Mouse (Mus musculus) hematopoietic stem cell, adult 5-6 weeks (primary cell): ENCODE data around the gene Rnf186. TPM values are rescaled to one million over a fixed set of nuclear protein-coding genes. Genes with fewer than 3 reads are reported as not detected.

Experiments used
- ATAC-seq, 2 experiments: fragments of 125-278 bp in 1 of 2; replicated peaks in 1 of 2; 2 replicates each; pipeline ENCODE4 v1.8.0; 2016 to 2017; ENCODE audit warnings: inconsistent platforms in 2 of 2, mild to moderate bottlenecking in 2 of 2, moderate number of reproducible peaks in 2 of 2, low read depth in 1 of 2, moderate TSS enrichment in 1 of 2; ENCODE audit not compliant: low FRiP score in 2 of 2, poor library complexity in 2 of 2, severe bottlenecking in 2 of 2, insufficient read depth in 1 of 2, low TSS enrichment in 1 of 2
- total RNA-seq: library from RNA; stranded (forward); fragments of 172-1452, 232-1000 nt; gene quantifications from 2 replicates; pipeline ENCODE4 v1.2.3, GENCODE M21; 2017

The Rnf186 gene
- total RNA-seq, result not detected in 2 replicates

DNA sequence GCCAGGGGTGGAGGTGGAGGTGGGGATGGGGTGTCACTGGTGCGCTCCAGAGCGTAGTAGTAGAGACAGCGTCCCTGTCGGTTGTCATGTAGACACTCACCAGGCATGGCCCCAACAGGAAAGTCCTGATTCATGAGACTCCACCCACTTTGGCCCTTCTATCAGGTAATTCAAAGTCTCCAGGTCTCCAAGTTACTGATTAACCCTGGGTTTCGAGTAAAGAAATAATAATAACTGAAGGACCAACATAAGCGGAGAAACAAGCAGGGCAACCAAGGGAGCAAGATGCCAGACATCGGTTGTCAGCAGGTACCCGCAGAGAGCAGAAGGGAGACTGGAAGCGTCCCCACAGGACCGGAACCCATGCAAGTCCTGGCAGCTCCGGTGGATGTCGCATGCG, at the start of gene Rnf186:
Gene Rnf186 (plus strand): TSS at position 247 of the 400 bp plus-strand sequence.
- ATAC-seq, result no peak

DNA sequence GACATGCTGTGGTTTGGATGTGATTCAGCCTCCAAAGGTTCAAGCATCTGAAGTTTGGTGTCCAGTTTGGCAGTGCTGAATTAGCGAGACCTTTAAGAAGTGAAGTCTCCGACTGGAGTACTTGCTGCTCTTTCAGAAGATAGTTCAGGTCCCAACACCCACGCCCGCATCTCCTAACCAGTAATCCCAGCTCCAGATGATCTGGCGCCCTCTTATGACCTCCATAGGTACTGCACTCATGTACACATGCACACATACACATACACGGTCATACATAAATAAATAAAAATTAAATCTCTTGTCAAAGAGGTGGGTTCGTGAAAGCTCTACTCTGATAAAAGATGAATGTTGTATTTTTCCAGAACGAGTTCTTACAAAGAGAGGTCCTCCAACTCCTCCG, 49.6 kb upstream of the Rnf186 start:
- ATAC-seq, result no peak

DNA sequence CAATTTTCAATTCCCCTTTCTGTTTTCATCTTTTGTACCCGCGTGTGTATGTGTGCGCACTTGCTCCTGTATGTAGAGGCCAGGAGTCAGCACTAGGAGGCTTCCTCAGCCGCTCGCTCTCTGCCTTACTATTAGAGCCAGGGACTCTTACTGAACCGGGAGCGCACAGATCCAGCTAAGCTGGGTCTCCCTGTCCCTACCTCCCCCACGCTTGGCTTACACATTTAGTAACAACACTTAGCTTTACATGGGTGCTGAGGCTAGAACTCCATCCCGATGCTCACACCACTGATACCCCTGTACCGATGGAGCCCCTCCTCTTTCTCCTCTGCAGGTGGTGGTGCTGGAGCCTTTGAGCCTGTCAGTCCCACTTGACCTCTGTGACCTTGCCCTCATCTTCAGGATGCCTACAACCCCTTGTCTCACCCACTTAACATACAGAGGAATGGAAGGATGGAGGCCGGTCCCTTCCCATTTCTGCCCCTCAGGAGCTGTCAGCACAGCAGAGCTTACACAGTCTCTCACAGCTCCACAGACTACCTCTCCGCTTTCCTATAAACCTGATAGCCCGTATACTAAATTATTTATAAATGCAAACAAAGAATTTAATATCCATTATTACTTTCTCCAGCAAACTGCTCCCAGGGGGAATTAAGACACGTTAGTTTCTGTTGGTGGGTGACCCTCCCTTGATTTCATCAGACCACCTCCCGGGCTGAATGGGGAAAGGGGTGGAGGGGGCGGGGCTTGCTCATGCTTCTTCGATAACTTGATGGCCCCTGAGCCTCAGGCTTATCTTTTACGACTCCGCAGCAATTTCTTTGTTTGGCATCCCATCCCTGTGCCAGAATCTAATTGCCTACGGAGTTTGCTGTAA, 45.4 kb upstream of the Rnf186 start:
- ATAC-seq, result no peak

DNA sequence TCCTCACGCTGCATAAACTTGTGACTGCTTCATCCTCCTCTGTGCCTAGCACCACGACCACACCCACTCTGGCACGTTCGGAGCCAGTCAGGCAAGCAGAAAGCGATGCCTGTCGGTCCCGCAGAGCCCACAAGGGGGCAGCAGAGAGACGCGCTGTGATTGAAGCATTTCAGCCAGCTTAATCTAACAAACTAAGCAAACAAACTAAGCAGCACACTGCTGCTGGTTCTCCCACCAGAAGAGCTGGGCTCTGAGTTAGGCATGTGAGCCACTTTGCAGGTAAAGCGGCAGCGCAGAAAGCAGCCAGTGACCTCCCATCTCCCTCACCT, 44.8 kb upstream of the Rnf186 start:
- ATAC-seq, result peak; percentile 97 to 99

DNA sequence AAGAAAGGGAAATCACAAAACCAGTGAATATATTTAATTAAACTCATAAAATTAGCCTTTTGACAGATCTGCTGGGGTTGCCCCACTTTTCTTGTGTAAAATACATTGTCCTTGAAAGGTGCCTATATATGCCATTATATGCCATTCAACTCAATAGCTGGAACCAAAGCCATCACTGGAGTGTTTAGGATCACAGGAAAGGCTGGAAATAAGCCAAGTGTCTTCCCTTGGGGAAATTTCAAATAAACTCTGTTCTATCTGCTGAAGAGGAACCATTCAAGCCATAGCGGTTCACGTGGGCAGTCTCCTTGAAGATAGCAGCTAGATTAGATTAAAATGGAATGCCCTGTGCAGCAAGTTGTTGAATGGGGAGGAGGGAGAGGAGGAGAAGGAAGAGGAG, 41.4 kb upstream of the Rnf186 start:
- no peak for ATAC-seq

DNA sequence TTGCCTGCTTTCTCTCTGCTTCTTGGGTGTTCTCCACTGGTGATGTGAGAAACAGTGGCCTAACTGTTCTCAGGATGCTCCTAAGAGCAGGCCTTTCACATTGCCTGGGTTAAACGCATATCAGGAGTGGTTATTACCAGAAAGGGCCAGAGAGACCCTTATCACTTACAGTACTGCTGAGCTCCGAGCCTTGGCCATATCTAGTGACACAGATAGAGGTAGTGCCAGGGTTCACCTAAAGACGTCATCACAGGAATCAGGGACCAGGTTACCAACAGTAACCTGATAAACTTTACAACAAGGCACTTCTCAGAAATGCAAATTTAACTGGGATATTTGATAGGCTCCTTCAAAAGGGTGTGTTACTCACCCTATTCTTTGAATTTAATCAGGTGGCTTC, 33.0 kb upstream of the Rnf186 start:
- ATAC-seq, result no peak

DNA sequence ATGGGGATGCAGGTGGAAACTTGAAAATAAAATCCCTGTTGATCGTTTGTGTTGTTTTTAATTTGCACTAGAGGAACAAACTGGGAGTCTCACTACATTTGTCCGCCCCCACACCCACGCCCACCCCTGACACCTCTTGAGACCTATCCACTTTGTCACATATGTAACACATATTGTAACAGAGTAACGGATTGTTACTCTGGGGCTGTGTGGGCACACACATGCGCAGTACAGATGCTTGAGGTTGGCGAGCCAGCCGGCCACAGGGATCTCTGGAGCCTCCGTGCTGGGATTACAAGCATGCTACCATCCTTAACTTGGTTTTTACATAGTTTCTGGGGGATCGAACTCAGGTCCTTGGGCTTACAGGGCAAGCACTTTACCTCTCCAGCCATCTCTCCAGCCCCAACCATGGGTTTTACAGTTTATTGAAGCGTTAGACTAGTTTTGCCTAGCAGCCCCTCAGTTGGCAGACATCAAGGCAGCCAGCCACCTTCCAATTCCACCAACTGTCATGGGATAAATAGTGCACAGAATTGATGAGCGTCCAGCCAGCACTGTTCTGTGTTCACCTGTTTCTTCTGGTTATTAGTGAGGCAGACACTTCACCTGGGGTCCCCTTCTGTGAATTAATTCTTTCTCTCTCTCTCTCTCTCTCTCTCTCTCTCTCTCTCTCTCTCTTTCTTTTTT, 32.3 kb upstream of the Rnf186 start:
- ATAC-seq, result no peak

DNA sequence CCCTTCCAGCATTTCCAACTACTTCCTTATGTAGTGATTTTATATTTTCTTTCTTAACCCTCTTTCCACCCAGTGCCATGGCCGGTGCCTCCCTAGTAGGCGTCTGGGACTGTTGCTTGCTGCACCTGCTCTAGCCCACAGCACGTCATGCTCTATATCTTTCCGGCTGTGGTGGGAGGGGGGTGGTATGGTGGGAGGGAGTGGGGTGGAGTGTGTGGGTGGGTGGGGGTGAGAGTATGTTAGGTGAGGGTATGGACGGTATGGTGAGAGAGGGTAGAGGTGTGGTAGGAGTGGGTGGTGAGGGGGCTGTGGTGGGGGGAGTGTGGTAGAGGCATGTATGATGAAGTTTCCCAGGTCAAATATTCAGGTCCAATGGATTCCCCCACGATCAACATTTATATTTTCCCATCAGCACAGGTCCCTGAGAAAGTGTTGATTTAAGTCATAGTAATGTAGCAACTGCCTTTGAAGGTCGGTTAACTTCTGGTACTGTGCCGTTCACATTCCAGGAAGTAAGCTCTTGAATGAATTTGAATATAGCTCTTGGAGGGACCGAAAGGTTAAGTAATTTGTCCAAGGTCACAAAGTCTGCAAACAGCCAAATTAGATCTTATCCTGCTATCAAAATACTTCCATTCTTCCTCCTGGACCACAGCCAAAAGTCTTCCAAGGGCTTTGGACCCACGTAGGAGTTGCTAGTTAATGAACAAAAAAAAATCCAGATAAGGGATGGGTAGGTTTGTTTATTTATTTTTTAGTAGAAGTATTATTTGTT, 28.2 kb upstream of the Rnf186 start:
- no peak for ATAC-seq

DNA sequence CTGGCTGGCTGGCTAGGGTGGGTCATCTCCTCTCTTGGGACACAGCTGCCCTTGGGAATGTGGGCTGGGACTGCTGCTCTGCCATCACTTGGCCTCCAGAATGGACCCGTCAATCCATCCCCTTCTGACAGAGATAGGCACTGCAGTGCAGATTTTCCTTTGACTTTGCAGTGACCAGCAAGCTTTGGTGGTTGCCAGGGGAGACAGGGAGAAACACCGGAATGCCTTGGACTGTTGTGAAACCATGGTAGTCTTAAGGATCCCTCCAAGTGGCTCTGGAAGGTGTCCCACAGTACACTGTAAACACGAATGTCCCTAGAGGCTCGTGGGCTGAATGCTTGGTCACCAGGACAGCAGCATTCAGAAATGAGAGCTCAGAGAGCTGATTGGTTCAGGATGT, 27.4 kb upstream of the Rnf186 start:
- ATAC-seq, result no peak

DNA sequence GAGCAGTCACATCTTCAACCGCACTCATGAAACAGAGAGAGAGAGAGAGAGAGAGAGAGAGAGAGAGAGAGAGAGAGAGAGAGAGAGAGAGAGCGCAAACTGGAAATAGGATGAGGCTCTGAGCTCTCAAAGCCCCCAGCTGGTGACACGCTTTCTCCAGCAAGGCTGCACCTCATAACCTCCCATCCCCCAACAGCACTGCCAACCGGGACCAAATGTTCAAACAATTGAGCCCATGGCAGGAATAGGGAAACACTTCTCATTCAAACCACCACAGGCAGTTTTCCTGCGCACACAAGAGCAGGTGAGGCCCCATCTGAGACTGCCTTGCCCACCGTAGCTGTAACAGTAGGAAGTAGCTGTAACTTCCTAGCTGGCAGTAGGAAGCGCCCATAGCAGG, 25.5 kb upstream of the Rnf186 start:
- no peak for ATAC-seq

DNA sequence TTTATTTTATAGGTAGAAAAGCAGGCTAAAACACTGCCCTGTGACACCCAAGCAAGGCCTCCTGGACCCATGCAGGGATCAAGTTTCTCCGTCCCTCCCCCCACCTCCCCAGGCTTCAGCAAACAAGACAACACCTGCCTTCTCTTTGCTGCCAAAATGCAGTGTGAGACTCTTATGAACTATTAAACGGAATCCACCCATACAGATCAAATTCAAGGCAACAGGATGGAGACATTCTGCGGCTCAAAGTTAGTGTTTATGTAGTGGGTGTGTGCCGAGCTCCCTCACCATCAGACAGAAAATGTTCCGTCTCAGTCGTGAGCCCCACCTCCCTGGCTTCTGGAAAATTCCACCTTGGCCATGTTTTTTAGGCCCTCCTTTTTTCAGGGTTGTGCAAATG, 24.9 kb upstream of the Rnf186 start:
- no peak for ATAC-seq

DNA sequence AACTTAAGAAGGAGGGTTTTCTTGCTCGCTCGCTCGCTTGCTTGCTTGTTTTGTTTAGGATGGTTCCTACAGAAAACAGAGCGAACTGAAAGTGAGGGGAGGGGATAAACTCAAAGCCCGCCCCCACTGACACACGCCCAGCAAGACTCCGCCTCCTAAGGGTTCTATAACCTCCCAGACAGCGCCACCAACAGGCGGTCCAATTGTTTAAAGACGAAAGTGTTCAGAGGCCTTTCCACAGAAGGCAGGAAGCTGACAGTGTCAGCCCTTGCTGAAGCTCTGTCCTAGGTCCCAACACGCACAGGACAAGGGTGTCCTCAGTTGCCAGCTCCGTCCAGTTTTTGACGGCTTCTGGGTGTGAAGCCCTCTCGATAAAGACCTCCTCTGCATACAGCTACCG, 23.2 kb upstream of the Rnf186 start:
- ATAC-seq, result peak; percentile 95 to 98

DNA sequence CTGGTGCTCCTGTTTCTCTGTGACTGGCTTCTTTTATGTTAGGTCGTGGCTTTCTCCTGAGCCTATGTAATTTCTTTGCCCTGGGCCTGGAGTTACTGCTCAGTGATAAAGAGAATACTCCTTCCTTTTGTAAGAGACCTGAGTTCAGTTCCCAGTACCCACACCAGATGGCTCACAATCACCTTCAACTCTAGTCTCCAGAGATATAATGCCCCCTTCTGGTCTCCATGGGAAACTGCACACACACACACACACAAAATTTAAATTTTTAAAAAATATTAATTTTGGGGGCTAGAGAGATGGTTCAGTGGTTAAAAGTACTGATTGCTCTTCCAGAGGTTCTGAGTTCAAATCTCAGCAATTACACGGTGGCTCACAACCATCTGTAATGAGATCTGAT, 18.7 kb upstream of the Rnf186 start:
- no peak for ATAC-seq

DNA sequence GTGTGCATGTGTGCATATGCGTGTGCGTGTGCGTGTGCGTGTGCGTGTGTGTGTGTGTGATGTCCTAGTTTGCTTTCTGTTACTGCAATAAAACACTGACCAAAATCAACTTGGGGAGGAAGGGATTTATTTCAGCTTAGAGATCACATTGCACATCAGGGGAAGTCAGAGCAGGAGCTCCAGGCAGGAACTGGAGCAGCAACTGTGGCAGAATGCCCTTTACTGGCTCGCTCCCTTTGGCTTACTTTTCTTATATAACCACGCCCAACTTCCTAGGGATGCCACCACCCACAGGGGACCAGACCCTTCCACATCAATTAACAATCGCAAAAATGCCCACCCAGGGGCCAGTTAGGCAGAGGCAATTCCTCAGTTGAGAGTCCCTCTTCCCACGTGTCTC, 8.3 kb upstream of the Rnf186 start:
- no peak for ATAC-seq

DNA sequence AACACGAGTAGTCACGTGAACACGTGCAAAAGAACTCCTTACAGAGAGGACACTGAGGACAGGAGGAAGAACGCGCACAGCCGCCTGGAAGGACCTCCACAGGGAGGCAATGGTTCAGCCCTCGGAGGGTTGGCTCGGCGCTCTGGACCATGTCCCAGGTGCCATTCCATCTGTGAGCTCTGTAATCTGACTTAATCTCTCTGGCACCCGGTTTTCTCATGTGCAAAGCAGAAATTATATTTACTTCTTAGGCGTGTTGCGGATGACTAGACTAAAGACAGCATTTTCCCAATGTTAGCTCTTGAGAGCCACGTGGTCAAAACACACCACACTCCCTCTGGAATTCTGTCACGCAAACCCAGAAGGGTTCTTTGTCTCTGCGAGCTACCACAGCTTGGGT, 7.8 kb upstream of the Rnf186 start:
- no peak for ATAC-seq

DNA sequence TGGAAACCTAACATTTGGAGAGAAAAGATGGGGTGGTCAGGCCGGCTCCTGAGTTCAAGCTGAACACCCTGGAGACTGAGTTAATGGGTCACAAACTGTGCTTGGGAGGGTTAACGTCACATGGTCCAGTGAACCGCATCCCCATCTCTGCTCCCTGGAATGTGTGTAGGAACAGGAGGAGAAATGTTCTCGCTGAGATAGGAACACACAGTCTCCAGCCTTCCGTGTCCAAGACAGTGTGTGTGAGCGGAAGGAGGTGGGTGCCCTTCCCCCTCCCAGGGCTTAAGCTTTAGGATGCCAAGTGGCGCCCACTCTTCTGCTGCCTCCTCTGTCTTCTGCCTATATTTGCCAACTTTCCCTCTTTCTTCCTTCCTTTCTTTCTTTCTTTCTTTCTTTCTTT, 7.0 kb upstream of the Rnf186 start:
- no peak for ATAC-seq

DNA sequence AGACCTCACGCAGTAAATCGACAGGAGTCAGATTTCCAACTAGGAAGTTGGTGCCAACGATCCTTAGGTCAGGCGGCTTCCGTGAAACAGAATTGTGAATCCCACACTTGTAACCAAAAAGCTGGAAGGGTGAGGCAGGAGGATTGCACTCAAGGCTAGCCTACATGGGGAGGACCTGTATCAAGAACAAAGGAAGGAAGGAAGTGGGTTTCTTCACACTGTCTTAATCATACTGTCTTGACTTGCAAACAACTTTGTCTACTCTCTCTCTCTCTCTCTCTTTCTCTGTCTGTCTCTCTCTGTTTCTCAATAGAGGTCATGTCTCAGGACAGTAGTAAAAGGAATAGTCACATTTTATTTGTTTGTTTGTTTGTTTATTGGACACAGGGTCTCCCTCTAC, 4.2 kb upstream of the Rnf186 start:
- no peak for ATAC-seq

DNA sequence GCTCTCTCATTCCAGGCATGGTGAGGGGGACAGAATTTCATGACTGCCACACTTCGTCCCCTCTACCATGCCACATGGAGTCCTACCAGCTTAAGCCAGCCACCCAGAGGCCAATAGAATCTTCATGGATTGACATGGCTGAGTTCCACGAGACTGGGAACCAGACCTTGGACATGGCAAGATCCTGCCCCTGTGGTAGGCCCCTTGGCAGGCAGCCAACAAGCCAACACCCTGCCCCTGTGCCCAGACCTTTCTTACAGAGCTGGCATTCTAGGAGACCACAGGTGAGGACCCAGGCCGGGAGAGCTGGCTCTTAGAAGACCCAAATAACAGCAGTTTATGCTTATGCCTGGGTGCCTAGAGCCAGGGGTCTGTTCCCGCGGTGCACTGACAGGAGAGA, 1.0 kb upstream of the Rnf186 start:
- no peak for ATAC-seq
